Mouse (Mus musculus) heart, adult 2 months (tissue): ENCODE data around the gene Dusp2. TPM values are rescaled to one million over a fixed set of nuclear protein-coding genes. Genes with fewer than 3 reads are reported as not detected.

ENCODE experiments used
- DNase-seq, 2 experiments: peaks; one replicate each; pipeline ENCODE4 v3.0.0; 2021
- H3K27ac ChIP-seq: fragments of 200-600 bp; 2 replicates; pipeline ENCODE4 v1.8.1; 2022
- H3K27me3 ChIP-seq: fragments of 200-500 bp; 2 replicates; pipeline ENCODE4 v1.6.1; 2012; ENCODE audit warnings: mild to moderate bottlenecking, low read length, inconsistent platforms, mixed read lengths; ENCODE audit not compliant: control insufficient read depth, insufficient read depth
- H3K36me3 ChIP-seq: fragments of 200-500 bp; 2 replicates; pipeline ENCODE4 v1.6.1; 2012; ENCODE audit warnings: low read length, inconsistent platforms; ENCODE audit not compliant: control insufficient read depth, insufficient read depth
- H3K4me1 ChIP-seq: fragments of 200-500 bp; 2 replicates; pipeline ENCODE4 v1.6.1; 2011; ENCODE audit warnings: low read length; ENCODE audit not compliant: control insufficient read depth, insufficient read depth
- H3K4me3 ChIP-seq: fragments of 200-600 bp; 2 replicates; pipeline ENCODE4 v1.8.1; 2022
- H3K79me2 ChIP-seq: fragments of 200-500 bp; replicated peaks from 2 replicates; pipeline ENCODE4 v1.6.1; 2012; ENCODE audit warnings: mild to moderate bottlenecking, inconsistent platforms, low read length, moderate library complexity, mixed read lengths; ENCODE audit not compliant: control insufficient read depth, insufficient read depth
- H3K9ac ChIP-seq: fragments of 200-500 bp; 2 replicates; pipeline ENCODE4 v1.6.1; 2012; ENCODE audit warnings: low read depth, mild to moderate bottlenecking, control low read depth, inconsistent platforms, low read length, mixed read lengths
- CTCF ChIP-seq: fragments of 200-600 bp; IDR thresholded peaks from 2 replicates; pipeline ENCODE4 v1.8.1; 2022; ENCODE audit warnings: antibody characterized with exemption, mild to moderate bottlenecking, moderate library complexity
- EP300 ChIP-seq: fragments of 200-500 bp; IDR thresholded peaks from 2 replicates; pipeline ENCODE4 v1.6.1; 2011; ENCODE audit warnings: low read depth, low read length, control low read depth; ENCODE audit not compliant: insufficient read depth
- POLR2A ChIP-seq: fragments of 200-500 bp; IDR thresholded peaks from 2 replicates; pipeline ENCODE4 v1.6.1; 2011; ENCODE audit warnings: mild to moderate bottlenecking, low read depth, low read length, control low read depth; ENCODE audit not compliant: insufficient read depth
- WGBS: fragments of 180-500 bp; shearing (Covaris S2); methylation state at CpG from one replicate; pipeline ENCODE4 v1.1.7; 2018; 5-methylcytosine and 5-hydroxymethylcytosine counted together
- intact Hi-C: fragments of 180-260 bp; cut with DNase I; formaldehyde crosslinking; loops from one replicate; pipeline ENCODE4 v1.15.1; 2025
- polyA plus RNA-seq: library from polyadenylated mRNA; depleted of rRNA; stranded (reverse); fragments of >200 nt; gene quantifications from 2 replicates; pipeline ENCODE4 v1.2.3, GENCODE M21; 2012
- total RNA-seq, 2 experiments: library from RNA; stranded (reverse); gene quantifications; 2 replicates each; pipeline ENCODE4 v1.2.3; 2021

The Dusp2 gene
- total and polyA plus RNA-seq, 3 experiments = 0.44 to 1.1 (median 0.45) TPM

DNA sequence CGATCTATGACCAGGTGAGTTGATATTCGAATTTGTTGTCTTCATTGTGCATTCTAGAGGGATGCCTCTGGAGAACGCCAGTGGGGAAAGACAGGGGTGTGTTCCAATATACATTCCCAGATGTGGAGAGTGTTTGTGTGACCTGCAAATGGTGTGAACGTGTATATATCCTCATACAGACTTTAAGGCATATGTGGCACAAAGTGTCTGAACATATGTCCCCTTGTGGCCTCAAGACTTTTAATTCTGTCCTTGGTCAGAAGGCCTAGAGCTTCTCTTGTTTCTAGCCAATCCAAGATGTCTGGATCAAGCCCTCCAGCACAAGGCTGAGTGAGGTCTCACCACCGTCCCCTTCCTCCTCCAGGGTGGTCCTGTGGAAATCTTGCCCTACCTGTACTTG, 926 bp downstream of the Dusp2 start:
- 42% methylated on average over 5 of the region's 5 CpGs for WGBS
- TF ChIP-seq CTCF (no peak), EP300 (no peak), POLR2A (no peak)
- H3K4me1 ChIP-seq = no peaks in the 10 kb centered on the region; the same call in 1 of the 2 replicates
- intact Hi-C loops = loop anchor here (5.0 kb wide), 1 partner anchor 90 kb away; the partner anchor contains the start of genes Ciao1 and Tmem127
- peak overlapping the region; percentile 69 for H3K4me3 ChIP-seq
- DNase-seq = no peak
- H3K9ac ChIP-seq = no peak overlapping the region; the same call in 1 of the 2 replicates
- H3K36me3 ChIP-seq = no peaks in the 10 kb centered on the region
- no peaks in the 10 kb centered on the region for H3K79me2 ChIP-seq
- no peaks in the 10 kb centered on the region for H3K27me3 ChIP-seq
- H3K27ac ChIP-seq = no peak overlapping the region

DNA sequence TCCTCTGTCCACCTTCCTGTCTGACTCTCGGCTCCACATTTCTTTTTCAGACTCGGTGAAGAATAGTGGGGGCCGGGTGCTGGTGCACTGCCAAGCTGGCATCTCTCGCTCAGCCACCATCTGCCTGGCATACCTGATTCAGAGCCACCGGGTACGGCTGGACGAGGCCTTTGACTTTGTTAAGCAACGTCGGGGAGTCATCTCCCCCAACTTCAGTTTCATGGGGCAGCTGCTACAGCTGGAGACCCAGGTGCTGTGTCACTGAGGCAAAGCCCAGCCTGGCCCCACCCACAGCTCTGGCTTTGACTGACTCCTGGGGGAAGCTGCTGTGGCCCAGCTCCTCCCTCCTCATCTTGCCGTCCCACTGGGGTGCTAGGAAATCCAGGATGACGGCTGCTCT, 1.6 kb downstream of the Dusp2 start:
- Histone ChIP-seq H3K27ac (no peak overlapping the region), H3K9ac (no peak overlapping the region), H3K36me3 (no peaks in the 10 kb centered on the region), H3K4me3 (no peak overlapping the region), H3K27me3 (no peaks in the 10 kb centered on the region), H3K79me2 (no peaks in the 10 kb centered on the region), H3K4me1 (no peaks in the 10 kb centered on the region; the same call in 1 of the 2 replicates)
- intact Hi-C loops = loop anchor here (5.0 kb wide), 1 partner anchor 90 kb away; the partner anchor contains the start of genes Ciao1 and Tmem127
- DNase-seq = no peak
- WGBS = 62% methylated on average over 11 of the region's 11 CpGs
- TF ChIP-seq EP300 (no peak), POLR2A (no peak), CTCF (no peak)

DNA sequence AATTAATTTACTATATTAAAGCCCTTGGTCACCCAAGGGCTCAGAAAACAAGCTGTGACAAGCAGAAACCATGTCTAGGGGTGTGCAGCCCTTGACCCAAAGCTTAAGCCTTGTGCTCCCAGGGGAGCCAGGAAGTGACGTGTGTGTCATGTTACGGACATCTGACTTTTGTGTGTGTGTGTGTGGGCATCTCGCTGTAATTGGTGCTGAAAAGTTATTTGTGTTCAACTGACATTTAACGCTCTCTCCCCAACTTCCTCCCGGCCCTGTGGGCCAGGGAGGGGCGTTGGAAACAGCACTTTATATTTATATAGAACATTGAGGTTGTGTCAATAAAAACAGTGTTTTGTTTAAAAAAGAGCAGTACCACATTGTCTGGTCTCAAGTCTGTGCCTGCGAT, 2.1 kb downstream of the Dusp2 start:
- no peak overlapping the region for H3K4me3 ChIP-seq
- H3K4me1 ChIP-seq = no peaks in the 10 kb centered on the region; the same call in 1 of the 2 replicates
- no peaks in the 10 kb centered on the region for H3K79me2 ChIP-seq
- no peak overlapping the region for H3K27ac ChIP-seq
- TF ChIP-seq CTCF (no peak), EP300 (no peak)
- no peak for DNase-seq
- intact Hi-C loops = loop anchor here (5.0 kb wide), 1 partner anchor 91 kb away; the partner anchor contains the start of genes Ciao1 and Tmem127
- no peaks in the 10 kb centered on the region for H3K27me3 ChIP-seq
- H3K36me3 ChIP-seq = no peaks in the 10 kb centered on the region
- 61% methylated on average over 7 of the region's 7 CpGs for WGBS
- no peak overlapping the region for H3K9ac ChIP-seq

DNA sequence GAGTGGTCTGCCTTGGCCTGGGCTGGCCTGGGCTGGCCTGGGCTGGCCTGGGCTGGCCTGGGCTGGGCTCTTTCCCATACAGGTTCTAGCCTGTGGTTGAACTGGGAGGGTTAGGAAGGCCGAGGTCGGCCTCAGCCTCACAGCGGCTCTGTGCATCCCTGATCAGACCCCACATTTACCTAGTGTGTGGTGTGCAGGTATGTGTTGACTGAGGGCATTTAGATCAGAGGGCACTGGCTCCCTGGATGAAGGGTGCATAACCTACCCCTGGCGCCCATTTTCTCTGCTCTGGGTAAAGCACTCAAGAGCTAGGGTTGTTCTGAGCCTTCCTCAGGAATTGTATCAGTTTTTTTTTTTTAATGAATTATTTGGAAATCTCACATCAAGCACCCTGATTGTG, 2.5 kb downstream of the Dusp2 start, which contains the start of gene Astl:
TSS of gene Astl (plus strand) at position 224 of the 400 bp plus-strand sequence.
- intact Hi-C loops = loop anchor here (5.0 kb wide), 1 partner anchor 91 kb away; the partner anchor contains the start of genes Ciao1 and Tmem127
- Histone ChIP-seq H3K4me1 (no peaks in the 10 kb centered on the region; the same call in 1 of the 2 replicates), H3K4me3 (no peak within 1 kb of the TSS), H3K9ac (no peak within 1 kb of the TSS), H3K79me2 (no peaks in the 10 kb centered on the region), H3K36me3 (no peaks in the 10 kb centered on the region), H3K27me3 (no peaks in the 10 kb centered on the region), H3K27ac (no peak within 1 kb of the TSS)
- WGBS = 83% methylated on average over 4 of the region's 4 CpGs
- DNase-seq = no peak
- TF ChIP-seq EP300 (no peak), POLR2A (no peak), CTCF (no peak)

DNA sequence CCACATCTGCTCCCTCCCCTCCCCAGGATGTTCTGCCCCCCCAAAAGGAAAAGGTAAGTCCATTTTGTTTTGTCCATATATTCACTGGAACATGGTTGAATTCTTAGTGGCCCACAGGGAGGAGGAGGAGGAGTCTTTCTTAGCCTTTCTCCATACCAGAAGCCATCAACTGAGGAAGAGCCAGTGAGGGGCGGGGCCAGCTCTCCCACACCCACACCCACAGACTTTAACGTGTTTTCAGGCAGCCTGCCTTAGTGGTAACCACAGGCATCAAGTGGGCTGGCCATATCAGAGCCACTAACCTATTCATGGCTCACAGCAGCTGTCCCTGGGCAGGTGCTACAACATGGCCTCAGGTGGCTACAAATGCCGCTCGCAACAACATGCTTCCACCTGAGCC, 2.9 kb downstream of the Dusp2 start:
- Histone ChIP-seq H3K9ac (no peak overlapping the region), H3K4me3 (no peak overlapping the region), H3K36me3 (no peaks in the 10 kb centered on the region), H3K4me1 (no peaks in the 10 kb centered on the region; the same call in 1 of the 2 replicates), H3K27me3 (no peaks in the 10 kb centered on the region), H3K27ac (no peak overlapping the region), H3K79me2 (no peaks in the 10 kb centered on the region)
- intact Hi-C loops = loop anchor here (5.0 kb wide), 1 partner anchor 92 kb away; the partner anchor contains the start of genes Ciao1 and Tmem127
- WGBS = 68% methylated on average over 4 of the region's 4 CpGs
- peak in 1 of 2 experiments; percentile 20 for DNase-seq
- TF ChIP-seq EP300 = no peak
- TF ChIP-seq CTCF = no peak
- no peak for TF ChIP-seq POLR2A

DNA sequence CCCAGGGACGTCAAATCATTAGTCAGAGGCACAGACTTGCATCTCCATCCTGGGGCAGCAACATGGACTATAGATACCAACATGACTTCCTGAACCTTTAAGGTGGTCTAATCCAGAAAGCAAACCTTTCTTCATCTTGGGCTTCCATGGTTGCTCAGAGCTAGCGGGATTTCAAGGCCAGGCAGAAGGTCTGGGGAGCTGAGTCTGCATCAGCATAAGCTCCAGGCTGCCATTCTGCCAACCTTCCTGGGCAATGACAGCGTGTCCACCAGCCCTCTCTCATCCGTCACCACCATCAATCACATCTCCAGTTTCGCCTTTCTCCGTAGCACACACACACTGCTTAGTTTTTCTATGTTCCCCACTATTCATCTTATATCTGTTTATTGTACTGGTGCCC, 3.3 kb downstream of the Dusp2 start:
- no peak overlapping the region for H3K9ac ChIP-seq
- H3K4me3 ChIP-seq = no peak overlapping the region
- no peak overlapping the region for H3K27ac ChIP-seq
- no peaks in the 10 kb centered on the region for H3K79me2 ChIP-seq
- no peaks in the 10 kb centered on the region for H3K36me3 ChIP-seq
- TF ChIP-seq EP300 (no peak), POLR2A (no peak), CTCF (no peak)
- H3K27me3 ChIP-seq = no peaks in the 10 kb centered on the region
- no peaks in the 10 kb centered on the region; the same call in 1 of the 2 replicates for H3K4me1 ChIP-seq
- WGBS = 79% methylated on average over 6 of the region's 6 CpGs
- no peak for DNase-seq
- intact Hi-C loops = loop anchor here (5.0 kb wide), 1 partner anchor 92 kb away; the partner anchor contains the start of genes Ciao1 and Tmem127
